Mouse (Mus musculus) activated CD4-positive, CD25-positive, alpha-beta regulatory T cell, adult 4 months (primary cell): ENCODE results near the gene Mis12. TPM values are rescaled to one million over a fixed set of nuclear protein-coding genes. Genes with fewer than 3 reads are reported as not detected.

Experiments
- ATAC-seq: one replicate; pipeline ENCODE4 v1.8.0; 2017
- polyA plus RNA-seq, 2 experiments: library from polyadenylated mRNA; unstranded; fragments of 100-300 nt; shearing (Covaris generic); gene quantifications; one replicate each; pipeline ENCODE4 v1.2.1; 2017

Gene Mis12
- polyA plus RNA-seq: 10 to 100 TPM; 14.3 to 22.6 TPM

- ATAC-seq: peak; percentile 96
These were observed at the start of gene Mis12, which contains the start of gene Derl2 for GRCm38 (mm10) chr11:71019201-71020068. Gene Mis12, plus strand, starts transcription at chr11:71019611. Gene Derl2, minus strand, starts transcription at chr11:71019841.

- ATAC-seq: peak; percentile 98
These were observed 49.4 kb upstream of the Mis12 start, which contains the start of the genes Nup88 and Rpain for GRCm38 (mm10) chr11:70969821-70970559. Gene Nup88, minus strand, starts transcription at chr11:70969973. Gene Rpain, plus strand, starts transcription at chr11:70970213.

- peak; percentile 14 for ATAC-seq
These were observed 48.6 kb upstream of the Mis12 start for GRCm38 (mm10) chr11:70970560-70971540.

- ATAC-seq: no peak
These were observed 46.8 kb upstream of the Mis12 start for GRCm38 (mm10) chr11:70972586-70972985.

DNA sequence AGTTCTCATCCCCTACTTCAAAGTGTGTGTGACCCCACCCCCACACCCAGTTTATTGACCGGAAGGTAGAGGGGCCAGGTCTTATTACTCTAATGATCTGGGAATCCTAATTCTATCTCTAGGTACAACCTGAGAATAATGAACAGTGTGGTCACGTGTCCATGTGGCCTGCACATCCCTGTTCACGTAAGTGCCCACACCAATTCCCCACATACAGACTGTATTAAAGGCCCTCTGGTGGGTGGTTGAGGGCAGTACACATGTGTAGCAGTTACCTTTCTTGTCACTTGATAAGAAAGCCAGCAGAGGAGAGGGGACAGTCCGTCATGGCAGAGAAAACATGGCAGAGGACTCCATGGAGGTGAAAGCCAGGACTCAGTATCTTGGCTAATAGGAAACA is 45.5 kb upstream of the Mis12 start:
- ATAC-seq: no peak

DNA sequence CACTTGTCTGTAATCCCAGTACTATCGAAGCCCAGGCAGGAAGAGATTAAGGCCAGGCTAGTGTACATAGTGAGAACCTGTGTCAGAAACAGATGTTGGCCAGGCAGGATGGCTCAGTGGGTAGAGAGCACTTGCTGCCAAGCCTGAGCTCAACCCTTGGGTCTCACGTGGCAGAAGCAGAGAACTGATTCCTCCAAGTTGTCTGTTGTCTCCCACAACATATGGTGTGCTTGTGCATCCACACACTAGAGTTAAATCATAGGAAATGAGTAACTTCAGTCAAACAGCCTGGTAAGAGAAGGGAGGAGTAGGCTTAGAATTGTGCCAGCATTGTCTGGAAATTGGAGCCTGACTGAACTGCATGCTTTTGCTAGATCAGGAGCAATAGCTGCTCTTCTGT is 44.2 kb upstream of the Mis12 start:
- ATAC-seq: no peak

- no peak for ATAC-seq
These were observed 42.1 kb upstream of the Mis12 start for GRCm38 (mm10) chr11:70977293-70977692.

DNA sequence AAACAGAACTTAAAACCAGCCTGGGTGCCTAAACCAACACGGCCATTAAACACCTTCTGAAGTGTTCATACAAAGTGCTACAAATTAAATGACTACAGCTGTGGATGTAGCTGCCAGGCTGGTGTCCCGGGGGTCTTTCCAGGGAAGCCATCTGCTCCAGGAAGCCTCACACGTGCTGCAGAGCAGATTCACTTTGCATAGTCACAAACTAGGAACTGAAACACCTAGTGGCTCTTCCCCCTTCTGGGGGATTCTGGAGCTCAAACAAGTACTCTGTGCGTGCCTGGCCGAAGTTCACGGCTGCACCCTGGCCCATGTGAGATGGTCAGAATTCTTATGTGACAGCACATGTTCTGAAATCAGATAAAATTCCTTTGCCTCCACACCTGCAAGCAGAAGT is 39.2 kb upstream of the Mis12 start:
- no peak for ATAC-seq

DNA sequence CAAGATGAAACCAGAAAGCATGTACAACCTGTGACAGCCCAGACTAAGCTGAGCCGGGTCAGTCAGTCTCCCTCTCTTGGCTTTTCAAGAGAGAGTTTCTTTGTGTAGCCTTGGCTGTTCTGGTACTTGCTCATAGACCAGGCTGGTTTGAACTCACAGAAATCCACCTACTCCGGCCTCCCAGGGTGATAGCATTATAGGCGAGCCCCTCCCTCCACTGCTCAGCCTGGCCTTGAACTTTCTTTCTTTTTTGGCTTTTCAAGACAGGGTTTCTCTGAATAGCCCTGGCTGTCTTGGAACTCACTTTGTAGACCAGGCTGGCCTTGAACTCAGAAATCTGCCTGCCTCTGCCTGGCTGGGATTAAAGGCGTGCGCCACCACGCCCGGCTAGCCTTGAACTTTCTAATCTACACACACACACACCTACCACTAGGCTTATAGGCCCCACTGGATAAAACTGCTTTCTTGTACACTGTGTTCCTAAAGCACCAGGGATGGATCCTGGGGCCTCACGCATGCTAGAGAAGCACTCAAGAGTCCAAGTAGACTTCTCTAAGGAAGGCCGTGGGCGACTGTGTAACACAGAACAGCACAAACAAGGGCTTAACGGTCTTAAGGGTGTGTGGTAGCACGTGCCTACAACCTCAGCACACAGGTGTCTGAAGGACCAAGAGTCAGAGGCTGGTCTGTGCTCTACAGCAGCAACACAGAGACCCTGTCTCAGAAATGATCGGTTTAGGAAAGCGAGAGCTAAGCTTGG is 38.5 kb upstream of the Mis12 start:
- no peak for ATAC-seq

DNA sequence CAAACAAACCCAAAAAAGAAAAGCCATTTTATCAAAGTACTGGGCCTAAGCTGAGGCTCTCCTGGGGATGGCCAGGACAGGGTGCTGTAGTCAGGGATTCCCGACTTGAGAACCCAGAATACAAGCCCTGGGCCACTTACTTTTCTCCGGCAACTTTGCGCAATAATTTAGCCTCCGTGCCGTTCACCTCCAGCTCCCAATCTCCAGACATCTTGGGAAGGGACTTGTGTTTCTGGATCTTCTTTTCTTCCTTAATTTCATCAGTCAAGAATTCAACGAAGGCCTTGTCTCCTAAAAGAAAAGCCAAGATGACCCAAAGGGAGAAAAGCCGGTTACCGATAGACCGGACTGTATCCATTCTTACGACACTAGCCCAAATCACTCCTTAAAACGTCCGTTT is 37.4 kb upstream of the Mis12 start:
- ATAC-seq: no peak

- ATAC-seq: peak; percentile 100
These were observed 36.7 kb upstream of the Mis12 start, which contains the start of gene C1qbp for GRCm38 (mm10) chr11:70982557-70983228. Gene C1qbp, minus strand, starts transcription at chr11:70983026.

DNA sequence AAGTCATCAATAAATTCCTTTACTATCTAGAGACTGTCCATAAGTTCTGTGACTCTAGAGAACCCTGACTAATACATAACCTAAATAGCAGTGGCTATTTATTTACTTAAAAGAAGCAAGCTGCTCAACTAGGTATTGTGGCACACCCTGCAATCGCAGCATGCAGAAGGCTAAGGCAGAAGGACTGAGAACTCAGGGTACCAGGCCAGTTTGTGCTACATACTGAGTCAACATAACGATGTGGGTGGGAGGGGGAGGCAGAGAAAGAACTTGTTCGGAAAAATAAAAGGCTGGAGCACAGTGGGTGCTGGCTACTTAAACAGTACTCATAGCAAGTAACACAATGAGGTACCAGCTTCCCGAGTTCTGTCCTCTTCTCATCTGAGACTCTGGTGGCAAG is 18.2 kb upstream of the Mis12 start:
- no peak for ATAC-seq

- peak; percentile 20 for ATAC-seq
These were observed 15.6 kb upstream of the Mis12 start for GRCm38 (mm10) chr11:71003611-71004315.

DNA sequence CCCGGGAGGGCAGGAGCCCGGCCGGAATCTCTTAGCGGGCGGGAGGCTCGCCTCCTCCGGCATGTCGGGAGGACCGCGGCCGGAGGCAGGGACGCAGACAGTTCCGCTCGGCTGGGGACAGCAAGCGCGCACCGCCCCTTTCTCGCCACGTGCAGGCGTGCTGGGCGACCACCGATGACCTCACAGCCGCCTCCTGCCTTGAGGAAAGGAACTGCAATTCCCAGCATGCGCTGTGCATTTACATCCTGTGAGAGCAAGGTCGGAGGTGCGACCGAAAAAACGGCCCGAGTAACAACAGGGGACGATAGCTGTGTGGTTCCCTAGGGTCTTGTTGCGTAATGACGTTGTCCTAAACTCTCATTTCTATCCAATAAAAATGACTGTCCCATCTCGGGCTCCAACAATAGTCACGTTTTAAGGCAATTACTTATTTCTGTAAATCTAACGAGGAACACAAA is 15.1 kb upstream of the Mis12 start, which contains the start of gene Dhx33:
Gene Dhx33 (minus strand): TSS at position 122 of the 458 bp plus-strand sequence.
- peak; percentile 98 for ATAC-seq

- ATAC-seq: no peak
These were observed 14.4 kb upstream of the Mis12 start for GRCm38 (mm10) chr11:71005046-71005445.

- no peak for ATAC-seq
These were observed 12.4 kb upstream of the Mis12 start for GRCm38 (mm10) chr11:71007026-71007425.

GRCm38 (mm10) chr11:71007831-71008230 is 11.6 kb upstream of the Mis12 start:
- no peak for ATAC-seq

- no peak for ATAC-seq
These were observed 11.1 kb upstream of the Mis12 start for GRCm38 (mm10) chr11:71008321-71008720.

GRCm38 (mm10) chr11:71012743-71013142 is 6.7 kb upstream of the Mis12 start:
- ATAC-seq: no peak

DNA sequence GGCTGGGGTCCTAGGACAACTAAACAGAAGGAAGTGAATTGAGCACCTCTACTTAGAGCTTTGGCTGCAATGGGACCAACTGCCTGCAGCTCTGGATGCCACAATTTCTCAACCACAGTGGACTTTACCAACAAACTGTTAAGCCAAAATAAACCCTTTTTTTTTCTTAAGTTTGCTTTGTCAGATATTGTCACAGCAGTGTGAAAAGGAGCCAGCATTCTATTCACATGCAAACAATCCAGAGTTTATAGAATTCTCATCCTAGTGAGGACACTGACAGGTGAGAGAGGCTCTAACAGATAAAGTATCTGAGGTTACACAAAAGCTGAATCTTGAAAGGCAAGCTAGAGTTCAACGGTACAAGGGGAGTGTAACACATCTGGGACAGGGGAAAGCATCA is 2.4 kb upstream of the Mis12 start:
- no peak for ATAC-seq
